Mouse (Mus musculus): ENCODE measurements at regions not wholly inside any gene's neighbourhood (a gene's known extent, or its start where the extent isn't known, plus 50 kb on each side); places are given as distances from the start of the nearest gene placed in this dataset.

- TF ChIP-seq CTCF (IDR thresholded peaks at IDR 0.05; ENCODE audit: extremely low read depth, insufficient read depth, low read length) (no peak), POLR2A (IDR thresholded peaks at IDR 0.05; ENCODE audit: extremely low read depth, insufficient read depth, low read length) (no peak)
These were observed 400.7 kb upstream of the Nr5a2 start for GRCm38 (mm10) chr1:137360688-137361570.

Data from cortical plate, adult 2 months (tissue).